Mouse (Mus musculus) testis, adult 2 months (tissue): ENCODE data around the gene Cmtm8.

Experiments
- CTCF ChIP-seq: fragments of 200-500 bp; IDR thresholded peaks from 2 replicates; pipeline ENCODE4 v1.5.1; 2012; ENCODE audit warnings: low read depth, mild to moderate bottlenecking, inconsistent platforms, low read length, moderate library complexity; ENCODE audit not compliant: control insufficient read depth, insufficient read depth, insufficient replicate concordance
- POLR2A ChIP-seq: fragments of 200-500 bp; IDR thresholded peaks from 2 replicates; pipeline ENCODE4 v1.6.1; 2012; ENCODE audit warnings: low read depth, mild to moderate bottlenecking, inconsistent platforms, low read length, moderate library complexity; ENCODE audit not compliant: control insufficient read depth

DNA sequence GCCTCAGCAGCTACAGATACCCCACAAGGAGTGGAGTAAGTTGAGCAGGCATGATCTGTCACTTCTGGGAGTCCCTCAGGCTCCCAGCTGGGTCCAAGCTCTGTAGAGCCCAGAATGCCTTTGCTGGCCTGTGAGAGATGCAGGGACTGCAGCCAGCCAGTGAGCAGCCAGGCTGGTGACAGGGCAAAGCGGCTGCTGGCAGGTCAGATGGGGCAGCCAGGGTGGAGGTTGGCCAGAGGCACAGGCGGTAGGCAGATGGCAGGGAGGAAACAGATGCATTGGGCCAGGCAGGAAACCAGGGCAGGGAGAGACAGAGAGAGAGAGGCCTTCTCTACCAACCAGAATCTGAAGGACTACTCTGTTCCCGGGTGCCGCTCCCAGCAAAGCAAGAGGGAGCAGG is 68.7 kb downstream of the Cmtm8 start:
- TF ChIP-seq CTCF (no peak), POLR2A (no peak)
